In the genomic region with DNA sequence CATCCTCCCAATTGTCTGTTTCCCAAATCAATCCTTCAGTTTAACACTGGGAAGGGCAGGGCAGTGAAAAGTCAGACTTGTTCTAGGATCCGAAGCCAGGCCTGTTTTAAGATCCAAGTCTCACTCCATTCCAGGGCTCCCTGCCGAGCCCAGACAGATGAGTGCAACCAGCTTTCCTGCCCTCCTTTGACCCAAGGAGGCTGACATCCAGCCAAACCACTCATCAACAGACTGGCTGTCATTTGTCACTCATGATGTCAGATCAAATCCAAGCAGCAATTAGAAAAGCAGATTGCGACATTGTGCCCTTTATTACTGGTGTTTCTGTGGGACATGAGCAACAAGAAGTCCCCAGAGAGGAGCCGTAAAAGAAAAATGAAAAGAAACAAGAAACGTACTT, we compare ENCODE assay signal across 10 mouse cellular contexts.
DNase-seq lines count a peak whose midpoint lies in the region; ATAC-seq and TF ChIP-seq lines count a peak whose summit lies in the region.
"Had no signal": no experiment of that assay in that cellular context is flagged by ENCODE, and none has a peak within 500 bp of the region (broad histone marks: within the 10 kb centered on the region; RNA-seq: fewer than 3 reads in every experiment).

No protein-coding gene starts in this region.

- no peaks in the 10 kb centered on the region for H3K9me3 ChIP-seq in liver, embryonic 11.5 days (ENCODE audit: control insufficient read depth, low read length)
- H3K9me3 ChIP-seq in liver, embryonic 12.5 days (replicated peaks) = no peaks in the 10 kb centered on the region
- H3K9me3 ChIP-seq: heart, embryonic 13.5 days had no signal

- no peak for TF ChIP-seq POLR2A in liver, adult 2 months (IDR thresholded peaks at IDR 0.05; ENCODE audit: extremely low read depth, insufficient read depth, low read length)

- no peak overlapping the region for H3K4me3 ChIP-seq in liver, adult 2 months (ENCODE audit: insufficient read depth, low read depth, low read length)
- H3K4me3 ChIP-seq in liver, embryonic 11.5 days (ENCODE audit: low read depth, low read length) = no peak overlapping the region
- no peak overlapping the region for H3K4me3 ChIP-seq in liver, embryonic 12.5 days
- H3K4me3 ChIP-seq: heart, embryonic 13.5 days had no signal

- H3K27me3 ChIP-seq in liver, adult 2 months (ENCODE audit: control insufficient read depth, insufficient read depth, low read length) = no peaks in the 10 kb centered on the region
- H3K27me3 ChIP-seq in liver, embryonic 11.5 days (replicated peaks; ENCODE audit: control insufficient read depth, insufficient read depth, low read length) = no peaks in the 10 kb centered on the region
- H3K27me3 ChIP-seq in liver, embryonic 12.5 days (replicated peaks) = no peaks in the 10 kb centered on the region
- H3K27me3 ChIP-seq: heart, embryonic 13.5 days had no signal

- peak; percentile 15 for DNase-seq in liver, adult 2 months (ENCODE audit: extremely low read depth, low read depth, low spot score)
- DNase-seq in liver, embryonic 11.5 days (ENCODE audit: low spot score) = no peak
- DNase-seq in fibroblast of lung, adult 2 months (ENCODE audit: low read depth) = peak; percentile 56
- DNase-seq in kidney, adult 9 months = peak; percentile 6
- DNase-seq in lung, postnatal 4 days = peak; percentile 28 to 72
- DNase-seq in thymus, postnatal 14 days = no peak
- no peak for DNase-seq in layer of hippocampus, postnatal 25 days (ENCODE audit: extremely low spot score in 1 of 2, low spot score in 1 of 2)

- no peaks in the 10 kb centered on the region for H3K79me2 ChIP-seq in liver, adult 2 months (ENCODE audit: control insufficient read depth, insufficient read depth, low read length)

- H3K36me3 ChIP-seq in liver, adult 2 months (ENCODE audit: control insufficient read depth, insufficient read depth, low read length) = no peaks in the 10 kb centered on the region
- no peaks in the 10 kb centered on the region for H3K36me3 ChIP-seq in liver, embryonic 11.5 days (ENCODE audit: control insufficient read depth, insufficient read depth, low read length)
- no peaks in the 10 kb centered on the region for H3K36me3 ChIP-seq in liver, embryonic 12.5 days
- H3K36me3 ChIP-seq: heart, embryonic 13.5 days had no signal

- WGBS in liver, adult 2 months = 79% methylated on average over 5 of the region's 5 CpGs
- WGBS in liver, embryonic 11.5 days = 80% methylated on average over 5 of the region's 5 CpGs
- WGBS in liver, embryonic 12.5 days (ENCODE audit: insufficient replicate concordance) = 68% methylated on average over 5 of the region's 5 CpGs

- ATAC-seq in liver, embryonic 11.5 days (replicated peaks; ENCODE audit: low FRiP score) = no peak
- ATAC-seq in liver, embryonic 12.5 days = no peak

- H3K4me2 ChIP-seq in liver, embryonic 11.5 days = no peak overlapping the region
- no peak overlapping the region for H3K4me2 ChIP-seq in liver, embryonic 12.5 days
- H3K4me2 ChIP-seq: heart, embryonic 13.5 days had no signal

- TF ChIP-seq CTCF in liver, adult 2 months (IDR thresholded peaks at IDR 0.05; ENCODE audit: low read depth, low read length) = no peak

- H3K9ac ChIP-seq in liver, adult 2 months (ENCODE audit: low read depth, low read length) = no peak overlapping the region
- H3K9ac ChIP-seq in liver, embryonic 11.5 days (ENCODE audit: low read depth, low read length) = no peak overlapping the region
- no peak overlapping the region for H3K9ac ChIP-seq in liver, embryonic 12.5 days
- H3K9ac ChIP-seq: heart, embryonic 13.5 days had no signal

- H3K4me1 ChIP-seq in liver, adult 2 months (ENCODE audit: control insufficient read depth, insufficient read depth, low read length) = no peaks in the 10 kb centered on the region
- H3K4me1 ChIP-seq in liver, embryonic 11.5 days (replicated peaks; ENCODE audit: control insufficient read depth, insufficient read depth, low read length) = no peaks in the 10 kb centered on the region; the same call in 1 of the 2 replicates
- H3K4me1 ChIP-seq in liver, embryonic 12.5 days = no peaks in the 10 kb centered on the region

- H3K27ac ChIP-seq in liver, adult 2 months (replicated peaks; ENCODE audit: insufficient read depth, low read depth, low read length) = no peak overlapping the region
- H3K27ac ChIP-seq in liver, embryonic 11.5 days (ENCODE audit: low read depth, low read length) = no peak overlapping the region
- H3K27ac ChIP-seq in liver, embryonic 12.5 days = no peak overlapping the region
- H3K27ac ChIP-seq: heart, embryonic 13.5 days; macrophage had no signal

Comparison
In these comparisons a context has a peak if more than half of its experiments do, and no peak if none do; other contexts are left out.
1. DNase-seq: peak in liver, adult 2 months (single experiment), fibroblast of lung, adult 2 months (single experiment), kidney, adult 9 months (single experiment) and lung, postnatal 4 days (2 of 2); none in liver, embryonic 11.5 days (single experiment), thymus, postnatal 14 days (single experiment) and layer of hippocampus, postnatal 25 days (0 of 2).